Mouse (Mus musculus): ENCODE measurements around the gene Elovl6.

DNA sequence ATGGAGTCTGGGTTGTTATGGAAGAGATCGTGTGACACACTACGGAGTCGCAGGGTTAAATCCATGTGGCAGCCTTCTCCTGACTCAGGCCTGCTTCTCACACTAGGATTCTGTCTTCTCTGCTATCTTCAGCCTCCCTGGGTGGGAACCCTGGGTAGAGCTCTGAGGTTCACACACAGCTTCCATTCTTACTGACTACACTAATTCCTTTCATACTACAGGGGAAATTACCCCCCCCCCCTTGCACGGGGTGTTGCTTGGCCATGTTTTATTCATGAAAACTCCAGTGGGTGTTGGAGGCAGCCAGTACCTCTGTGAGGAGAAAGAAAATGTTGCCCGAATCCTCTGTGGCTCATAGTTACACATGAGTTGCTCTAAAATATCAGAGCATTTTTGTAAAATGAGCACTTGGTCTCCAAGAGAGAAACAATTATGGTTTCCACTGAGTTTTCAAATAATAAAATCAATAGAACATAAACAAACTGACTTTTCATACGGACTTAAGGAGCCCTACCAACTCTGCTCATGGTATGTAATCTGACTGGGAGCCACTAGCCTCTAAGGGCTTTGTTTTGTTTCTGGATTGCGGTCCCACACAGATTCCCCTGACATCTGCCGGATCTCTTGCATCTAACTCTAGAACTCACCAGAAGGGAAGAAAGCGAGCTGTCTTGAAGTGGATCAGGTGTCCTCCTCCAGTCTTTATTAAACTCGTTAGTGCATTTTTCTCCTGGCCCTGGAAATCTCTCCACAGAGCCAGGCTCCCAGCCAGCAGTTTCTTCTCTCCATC is 108.3 kb downstream of the Elovl6 start:
- no peak for TF ChIP-seq ZC3H11A (IDR thresholded peaks at IDR 0.05; ENCODE audit: borderline replicate concordance, low read depth, low read length)
- no peak for TF ChIP-seq MAFK (IDR thresholded peaks at IDR 0.05; ENCODE audit: insufficient read depth, low read depth, low read length)
